Mouse (Mus musculus) kidney, adult 9 months (tissue): ENCODE results near the gene Nmt1.
A peak's percentile ranks its signal among the peaks of the same experiment; 100 is the strongest.

Experiments used
- DNase-seq: peaks from one replicate; pipeline ENCODE4 v3.0.0; 2022

The Nmt1 gene

DNA sequence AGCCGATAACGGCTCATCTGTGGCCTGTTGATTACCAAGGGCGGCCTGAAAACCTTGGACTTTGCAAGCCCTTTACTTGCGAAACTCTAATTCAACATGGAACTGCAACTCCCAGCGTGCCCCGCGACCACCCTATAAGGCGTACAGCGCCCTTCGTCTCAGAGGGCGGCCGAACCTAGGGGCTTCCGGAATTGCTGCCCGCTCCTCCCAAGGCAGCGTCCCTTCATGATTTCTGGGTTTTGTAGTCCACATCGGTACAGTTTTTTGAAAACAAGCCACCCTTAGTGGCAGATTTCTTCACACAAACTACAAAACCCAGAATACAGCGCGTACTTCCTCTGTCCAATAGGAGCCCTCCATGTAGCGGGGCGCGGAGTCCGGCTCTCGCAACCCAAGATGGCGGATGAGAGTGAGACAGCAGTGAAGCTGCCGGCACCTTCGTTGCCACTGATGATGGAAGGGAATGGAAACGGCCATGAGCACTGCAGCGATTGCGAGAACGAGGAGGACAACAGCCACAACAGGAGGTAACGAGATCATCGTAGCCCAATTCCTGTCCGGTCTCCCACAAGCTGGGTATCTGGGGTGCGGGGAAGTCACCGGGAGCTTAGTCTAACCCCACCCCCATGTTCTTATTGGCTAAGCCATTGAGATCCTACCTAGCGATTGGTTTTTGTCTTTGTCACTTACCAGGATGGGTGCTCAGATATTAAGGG lies at the start of gene Nmt1, which contains the start of gene Dcakd:
TSS of gene Nmt1 (plus strand) at position 15 of the 716 bp plus-strand sequence.
TSS of gene Dcakd (minus strand) at position 158 of the 716 bp plus-strand sequence.
- peak; percentile 99 for DNase-seq

DNA sequence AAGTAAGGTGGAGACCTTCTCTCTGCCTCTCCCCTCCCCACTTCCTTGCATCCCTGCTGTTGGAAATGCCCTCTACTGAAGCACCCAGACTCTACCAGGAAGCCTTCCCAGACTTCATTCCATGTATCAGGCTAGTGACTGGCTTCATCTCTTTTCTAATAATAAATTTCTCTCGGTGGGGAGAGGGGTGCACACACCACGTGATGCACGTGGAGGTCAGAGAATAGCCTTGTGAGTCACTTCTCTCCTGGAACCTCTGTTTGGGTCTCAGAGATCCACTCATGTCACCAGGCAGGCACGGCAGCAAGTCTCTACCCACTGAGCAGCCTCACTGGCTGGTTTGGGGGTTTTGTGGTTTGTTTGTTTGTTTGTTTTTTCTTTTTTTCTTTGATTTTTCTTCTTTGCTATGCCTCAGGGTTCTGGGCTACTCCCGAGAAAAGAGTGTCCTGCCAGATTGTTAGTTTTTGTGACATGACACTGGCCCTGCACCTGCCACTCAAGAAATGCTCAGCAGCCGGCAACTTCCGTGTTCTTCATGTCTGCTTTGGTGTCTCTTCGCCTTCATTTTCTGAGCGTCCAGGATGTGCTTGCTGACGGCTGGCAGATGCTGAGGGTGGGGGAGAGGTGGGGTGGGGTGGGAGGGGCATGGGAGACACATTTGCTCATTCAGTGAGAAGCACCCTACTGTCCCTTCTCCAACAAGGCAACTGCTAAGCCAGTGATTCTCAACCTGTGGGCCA lies 46.7 kb upstream of the Nmt1 start:
- DNase-seq = no peak

DNA sequence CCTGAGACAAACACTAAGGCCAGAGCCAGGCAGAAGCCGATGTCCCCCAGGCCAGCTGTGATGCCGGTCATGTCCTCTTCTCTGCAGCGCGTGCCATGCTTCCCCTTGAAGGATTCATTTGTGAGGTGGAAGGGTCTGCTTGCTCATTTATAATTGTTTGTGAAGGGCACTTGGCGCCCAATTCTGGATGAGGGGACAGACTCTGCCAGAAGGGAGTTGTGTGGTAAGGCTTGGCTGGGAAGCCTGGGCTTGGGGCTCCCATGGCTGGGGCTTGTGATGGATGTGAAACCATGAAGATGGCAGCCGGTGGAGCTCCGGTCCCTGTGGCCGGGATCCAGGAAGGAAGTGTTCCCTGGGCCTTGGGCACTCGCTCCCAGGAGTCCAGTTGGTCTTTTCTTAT lies 43.9 kb upstream of the Nmt1 start:
- no peak for DNase-seq

DNA sequence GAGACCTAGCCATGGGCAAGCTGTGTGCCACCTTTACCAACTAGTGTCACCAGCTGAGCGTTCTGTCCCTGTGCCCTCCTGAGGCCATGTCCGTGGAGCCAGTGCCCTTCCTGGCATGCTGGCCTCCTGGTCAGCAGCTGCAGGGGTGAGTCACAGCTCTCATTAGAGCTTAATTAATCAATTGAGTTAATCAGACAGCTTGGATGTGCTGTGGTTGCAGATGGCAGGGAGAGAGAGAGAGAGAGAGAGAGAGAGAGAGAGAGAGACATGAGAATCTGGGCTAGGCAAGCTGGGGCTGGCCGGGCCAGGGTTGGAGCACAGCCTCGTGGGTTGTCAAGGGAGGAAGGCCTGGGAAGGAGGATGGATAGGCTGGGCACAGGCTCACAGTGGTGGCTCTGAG lies 43.4 kb upstream of the Nmt1 start:
- DNase-seq = no peak

DNA sequence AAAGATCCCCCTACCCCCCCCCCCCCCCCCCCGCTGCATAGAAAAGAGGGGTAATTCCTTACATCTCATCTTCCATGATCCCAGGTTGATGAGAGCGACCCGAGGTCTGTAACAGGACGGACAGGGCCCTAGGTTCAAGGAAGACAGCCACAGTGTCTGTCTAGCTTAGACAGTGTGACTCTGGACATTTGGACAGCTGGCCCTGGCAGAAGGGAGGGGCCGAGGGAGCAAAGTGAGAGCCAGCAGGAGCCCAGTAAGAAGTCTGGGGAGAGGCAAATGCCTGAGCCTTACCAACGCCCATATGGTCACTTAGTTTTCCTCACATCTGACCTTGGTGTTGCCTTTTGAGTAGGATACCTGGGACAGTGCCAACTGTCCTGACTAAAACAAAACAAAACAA lies 42.8 kb upstream of the Nmt1 start:
- no peak for DNase-seq

DNA sequence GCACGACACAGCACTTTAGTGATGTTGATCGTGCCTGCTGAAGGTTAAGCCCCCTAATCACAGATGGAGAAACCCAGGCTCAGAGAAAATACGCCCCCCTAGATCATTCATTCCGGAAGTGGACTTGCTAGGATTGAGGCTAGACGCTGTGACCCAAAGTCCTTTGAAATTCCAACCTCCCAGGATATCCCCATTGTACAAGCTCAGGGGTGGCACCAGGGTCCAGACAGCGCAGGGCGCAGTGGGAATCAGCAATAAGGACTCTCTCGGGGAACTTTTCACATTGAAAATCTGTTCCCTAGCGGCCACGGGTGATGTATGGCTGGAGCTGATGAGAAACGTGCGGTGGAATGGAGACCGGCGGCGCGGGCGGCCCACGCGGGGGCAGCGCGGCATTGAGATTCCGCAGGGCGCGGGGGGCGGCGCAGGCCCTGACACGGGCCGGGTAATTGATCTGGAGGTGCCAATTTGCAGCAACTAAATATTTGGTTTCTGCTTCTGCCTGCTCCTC lies 38.3 kb upstream of the Nmt1 start:
- no peak for DNase-seq

DNA sequence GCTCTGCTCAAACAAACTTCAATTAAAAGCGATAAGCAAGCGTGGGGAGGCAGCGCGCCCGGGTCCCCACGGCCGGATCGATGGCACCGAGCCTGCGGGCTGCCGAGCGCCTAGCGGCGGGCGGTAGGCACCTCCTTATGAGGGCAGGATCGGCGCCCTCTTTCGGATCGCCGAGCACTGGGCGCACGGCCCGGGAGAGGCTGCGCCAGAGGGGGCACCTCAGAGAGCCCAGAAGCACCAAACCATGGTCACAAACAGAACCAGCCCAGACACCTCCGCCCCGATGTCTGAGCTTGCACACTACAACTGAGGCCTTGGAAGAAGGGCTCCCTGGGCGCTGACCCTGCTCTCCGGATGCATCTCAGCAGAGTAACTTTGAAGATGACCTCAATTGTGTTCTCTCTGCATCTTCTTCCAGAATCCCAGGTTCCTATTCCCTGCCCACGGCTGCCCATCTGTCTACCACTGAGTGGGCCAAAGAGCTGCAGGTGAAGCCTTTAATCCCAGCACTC lies 37.8 kb upstream of the Nmt1 start:
- DNase-seq = peak; percentile 38

DNA sequence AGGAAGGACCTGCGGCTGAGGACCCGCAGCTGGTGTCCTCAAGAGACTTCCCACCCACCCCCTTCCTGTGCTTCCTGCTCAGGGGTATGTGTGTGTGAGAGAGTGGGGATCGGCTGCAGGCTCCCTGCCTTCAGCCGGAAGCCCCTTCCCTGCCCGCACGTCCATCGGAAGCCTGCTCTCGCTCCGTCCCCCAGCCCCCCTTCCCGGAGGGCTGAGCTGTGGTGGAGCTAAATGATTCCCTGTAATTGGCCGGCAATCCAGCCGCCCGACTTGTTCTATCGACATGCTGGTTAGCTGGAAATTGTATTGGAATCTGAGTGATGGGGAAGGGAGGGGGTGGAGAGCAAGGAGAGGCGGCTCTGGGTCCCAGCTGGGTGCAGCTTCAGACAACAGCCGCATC lies 36.3 kb upstream of the Nmt1 start:
- no peak for DNase-seq

DNA sequence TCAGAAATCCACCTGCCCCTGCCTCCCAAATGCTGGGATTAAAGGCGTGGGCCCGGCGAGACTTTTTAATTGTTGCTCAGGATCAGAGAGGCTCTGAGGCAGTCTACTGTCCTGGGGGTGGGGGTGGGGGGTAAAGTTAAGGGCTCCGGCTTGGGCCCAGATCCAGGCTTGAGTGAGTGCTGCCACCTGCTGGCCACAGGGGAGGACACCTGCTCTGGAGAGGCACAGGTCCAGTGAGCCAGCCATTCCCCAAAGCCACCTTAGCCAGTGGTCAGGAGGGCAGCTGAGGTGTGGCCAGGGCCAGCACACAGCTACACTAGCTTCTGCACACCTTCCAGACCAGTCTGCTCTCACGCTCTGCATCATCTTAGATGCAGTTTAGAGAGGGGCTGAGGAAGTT lies 35.0 kb upstream of the Nmt1 start:
- DNase-seq = peak; percentile 71

DNA sequence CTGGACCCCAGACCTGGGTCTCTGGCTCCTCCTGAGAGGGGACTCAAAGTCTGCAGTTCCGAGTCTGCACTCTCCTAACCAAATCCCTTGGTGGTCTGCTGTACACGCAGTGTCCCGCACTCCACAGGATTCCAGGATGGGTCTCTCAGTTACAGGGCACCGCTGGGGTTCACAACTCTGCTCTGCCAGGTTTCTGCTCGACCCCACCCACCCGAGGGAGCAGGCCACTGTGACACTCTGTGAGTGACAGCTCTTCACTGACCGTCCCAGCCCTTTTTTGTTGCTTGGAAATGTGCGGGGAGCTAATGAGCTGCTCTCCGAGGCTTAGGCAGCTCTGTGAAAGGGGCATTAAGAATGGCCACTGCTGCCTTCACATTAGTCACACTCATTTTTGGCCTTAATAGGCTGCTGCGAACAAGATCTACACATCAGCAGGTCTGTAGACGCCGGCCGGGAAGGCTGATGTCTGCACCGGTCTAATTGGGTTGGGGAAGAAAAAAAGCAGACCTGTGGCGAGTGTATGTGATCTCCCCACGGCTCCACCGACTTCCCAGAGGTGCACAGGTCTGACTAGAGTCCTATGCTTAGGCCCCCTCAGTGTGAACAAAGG lies 34.5 kb upstream of the Nmt1 start:
- DNase-seq = no peak

DNA sequence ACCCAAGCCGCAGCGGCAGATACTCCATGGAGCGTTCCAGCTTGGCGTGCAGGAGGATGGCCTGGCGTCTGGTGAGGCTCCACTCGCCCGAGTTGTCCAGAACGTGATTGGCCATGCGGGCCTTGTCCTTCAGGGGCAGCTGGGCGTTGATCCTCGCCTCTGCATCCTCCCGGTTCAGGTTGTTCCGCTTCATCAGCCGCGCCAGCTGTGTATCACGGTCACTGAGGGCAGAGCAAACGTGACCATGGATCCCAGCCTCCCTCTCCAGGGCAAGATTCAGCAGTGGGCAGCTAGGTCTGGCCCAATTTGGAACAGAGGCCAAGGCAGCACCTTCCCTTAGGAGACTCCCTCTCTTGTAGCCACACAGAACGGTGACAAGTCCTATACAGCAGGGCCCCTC lies 33.0 kb upstream of the Nmt1 start:
- no peak for DNase-seq

DNA sequence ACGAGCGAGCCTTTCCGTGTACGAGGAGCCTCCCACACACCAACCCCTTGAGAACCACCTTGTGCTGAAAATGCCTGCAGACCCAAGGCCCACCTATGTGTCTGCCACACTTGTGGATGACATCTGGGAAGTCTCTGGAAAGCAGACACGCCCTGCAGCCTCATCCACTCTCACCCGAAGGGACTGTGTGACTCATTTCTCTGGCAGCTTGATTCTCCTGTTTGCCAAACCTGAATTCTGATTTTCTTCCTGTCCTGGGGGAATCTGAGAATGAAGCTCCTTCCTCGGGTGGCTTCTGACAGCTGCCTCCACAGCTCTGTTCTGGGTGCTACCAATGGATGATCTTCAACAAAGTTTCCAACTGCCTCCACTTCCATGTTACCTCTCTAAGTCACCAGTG lies 31.6 kb upstream of the Nmt1 start:
- DNase-seq = no peak

DNA sequence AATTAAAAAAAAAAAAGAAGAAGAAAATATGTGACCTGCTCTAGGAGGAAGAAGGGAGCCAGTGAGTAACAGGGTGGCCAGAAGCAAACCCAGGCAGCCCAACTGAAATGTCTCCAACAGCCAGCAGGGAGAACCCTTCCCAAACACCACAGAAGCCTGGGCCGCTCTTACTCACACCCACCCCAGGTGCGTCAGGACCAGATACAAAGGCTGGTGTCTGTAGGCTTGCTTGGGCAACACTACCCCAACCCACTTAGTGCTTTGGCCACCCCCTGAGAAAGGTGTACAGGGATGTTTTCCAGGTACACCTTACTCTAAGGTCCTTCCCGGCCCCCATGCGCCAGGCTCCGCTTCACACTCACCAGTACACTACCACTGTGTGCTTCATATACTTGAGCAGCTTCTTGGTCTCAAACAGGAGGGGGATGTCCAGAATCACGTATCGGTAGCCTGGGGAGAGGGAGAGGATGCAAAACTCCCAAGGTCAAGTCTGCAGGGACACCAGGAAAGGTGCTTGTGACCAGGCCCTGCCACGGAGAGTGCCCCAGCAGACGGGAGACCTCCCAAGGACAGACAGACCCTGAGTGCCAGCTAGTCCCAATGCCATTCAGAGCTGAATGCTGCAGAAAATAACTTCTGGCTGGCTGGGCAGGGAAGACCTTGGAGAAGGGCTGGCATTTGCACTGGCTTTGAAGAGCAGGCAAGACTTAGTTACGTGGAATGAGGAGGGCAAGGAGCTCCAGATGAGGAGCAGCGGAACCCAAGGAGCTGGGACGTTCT lies 30.8 kb upstream of the Nmt1 start:
- no peak for DNase-seq

DNA sequence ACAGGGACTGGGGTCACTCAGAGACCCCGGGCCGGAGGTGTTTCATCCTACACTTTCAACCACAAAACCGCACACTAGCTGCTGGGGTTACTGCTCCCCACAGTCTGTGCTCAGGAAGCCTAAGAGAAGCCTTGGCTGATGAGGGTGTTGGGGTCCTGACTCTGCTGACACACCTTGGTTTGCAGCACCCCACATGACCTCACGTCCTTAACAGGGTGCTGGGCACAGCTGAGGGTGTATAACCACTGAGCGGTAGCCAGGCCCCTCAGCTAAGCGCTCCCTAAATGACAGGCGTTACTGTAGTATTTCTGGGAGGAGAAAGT lies 29.8 kb upstream of the Nmt1 start:
- no peak for DNase-seq

DNA sequence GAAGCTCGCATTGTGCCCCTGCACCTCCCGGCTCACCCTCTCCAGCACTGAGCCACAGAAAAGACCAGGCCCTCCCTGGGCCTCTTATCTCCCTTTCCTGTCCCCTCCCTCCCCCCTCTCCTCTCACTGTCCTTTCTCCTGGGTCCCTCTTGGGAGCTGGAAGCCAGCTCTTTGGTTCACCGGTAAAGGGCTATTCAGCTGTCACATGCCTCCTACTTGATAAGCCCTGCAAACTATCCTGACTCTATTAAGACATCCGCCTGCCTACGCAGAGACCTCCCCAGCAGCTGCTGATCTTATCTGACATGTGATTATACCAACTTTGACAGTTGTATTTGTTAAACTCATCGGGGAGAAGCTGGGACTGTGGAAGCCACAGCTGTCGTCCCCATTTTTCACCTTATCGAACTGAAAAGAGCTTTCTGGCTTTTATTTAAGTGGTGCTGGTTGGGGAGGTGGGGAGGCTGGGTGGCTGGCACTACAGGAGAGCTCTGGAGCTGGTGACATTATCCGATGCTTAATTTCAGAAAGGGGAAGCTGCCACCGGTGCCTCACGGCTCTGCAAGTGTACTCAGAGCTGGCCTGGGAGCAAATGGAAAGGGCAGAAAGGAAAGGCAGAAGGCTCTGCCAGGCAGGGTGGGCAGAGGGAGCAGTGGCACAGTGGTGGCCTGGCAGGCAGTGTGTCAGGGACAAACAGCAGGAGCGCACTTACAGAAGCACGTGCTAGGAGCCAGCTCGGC lies 29.2 kb upstream of the Nmt1 start:
- no peak for DNase-seq

DNA sequence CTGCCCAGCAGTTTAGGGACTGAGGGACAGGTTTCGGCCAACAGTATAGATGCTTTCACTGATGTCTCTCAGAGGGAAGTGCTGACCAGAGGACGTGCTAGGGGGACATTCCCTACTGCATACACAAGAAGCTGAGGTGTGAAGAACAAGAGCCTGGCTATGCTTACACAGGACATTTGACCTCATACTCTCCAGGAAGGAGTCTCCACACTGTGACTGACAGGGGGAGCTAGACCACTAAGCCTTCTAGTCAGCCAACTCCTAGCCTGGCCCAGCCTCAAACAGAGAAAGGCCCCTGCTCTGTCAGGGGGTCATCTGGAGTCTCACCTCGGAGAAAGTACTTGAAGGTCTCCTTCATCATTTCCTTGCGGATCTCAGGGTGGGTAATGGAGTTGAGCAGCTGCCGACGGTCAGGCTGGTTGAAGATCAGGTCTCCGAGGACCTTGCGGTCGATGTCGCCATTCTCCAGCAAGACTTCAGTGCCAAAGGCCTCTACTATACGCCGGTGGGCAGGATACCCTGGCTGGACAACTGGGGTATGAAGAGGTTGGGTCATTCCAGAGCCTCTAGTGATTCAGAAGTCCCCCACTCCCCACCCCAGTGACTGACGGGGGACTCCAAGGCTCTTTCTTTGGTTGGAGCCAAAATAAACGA lies 28.5 kb upstream of the Nmt1 start:
- DNase-seq = no peak

DNA sequence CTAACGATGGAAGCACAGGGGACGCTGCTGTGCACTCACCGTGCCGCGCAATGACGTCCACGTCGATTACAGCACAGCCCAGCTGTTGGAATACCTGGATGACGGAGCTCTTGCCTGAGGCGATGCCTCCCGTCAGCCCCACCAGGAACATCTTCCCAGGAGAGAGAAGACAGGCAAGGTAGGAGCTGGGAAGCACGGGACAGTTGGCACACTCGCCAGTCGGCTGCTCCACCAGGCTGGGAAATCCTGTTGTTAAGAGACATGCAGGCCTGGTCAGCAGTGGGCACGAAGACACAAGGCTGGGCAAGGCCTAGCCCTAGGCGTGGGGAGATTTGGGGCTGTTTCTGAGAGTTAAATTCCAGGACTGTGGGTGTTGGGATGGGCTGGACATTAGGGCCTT lies 27.9 kb upstream of the Nmt1 start:
- DNase-seq = no peak

DNA sequence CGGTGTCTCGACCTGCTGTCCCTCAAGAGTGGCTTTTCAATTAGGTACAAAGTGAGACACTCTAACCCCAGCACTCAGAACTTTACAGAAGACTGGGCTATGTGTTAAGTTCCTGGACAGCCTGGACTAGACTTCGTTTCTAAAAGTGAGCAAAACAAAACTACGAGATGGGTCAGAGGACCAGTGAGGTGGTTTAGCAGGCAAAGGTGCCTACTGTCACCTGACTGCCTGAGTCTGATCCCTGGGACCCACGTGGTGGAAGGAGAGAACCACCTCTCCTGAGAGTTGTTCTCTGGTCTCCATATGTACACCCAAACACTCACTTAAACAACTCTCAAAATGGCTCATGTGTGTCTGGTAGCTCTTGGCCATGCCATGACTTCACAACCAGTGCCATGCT lies 26.9 kb upstream of the Nmt1 start:
- no peak for DNase-seq

DNA sequence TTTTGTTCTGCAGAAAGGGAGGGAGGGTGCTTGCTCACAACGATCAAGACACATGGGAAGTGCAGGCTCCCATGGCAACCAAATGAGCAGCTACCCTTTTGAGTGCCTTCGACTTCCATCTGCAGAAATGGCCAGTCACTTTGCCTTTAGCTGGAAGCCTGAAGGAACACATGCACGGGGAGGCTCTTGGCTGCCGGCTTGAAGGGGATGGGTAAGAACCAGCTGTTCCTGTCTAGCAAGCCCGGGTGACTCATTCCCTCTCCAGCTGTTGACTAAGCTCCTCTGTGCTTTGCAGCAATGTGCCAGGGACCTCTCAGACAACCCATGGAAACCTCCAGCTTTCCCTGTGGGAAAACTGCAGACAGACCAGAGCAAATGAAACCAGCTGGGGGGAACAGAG lies 24.8 kb upstream of the Nmt1 start:
- peak; percentile 51 for DNase-seq

DNA sequence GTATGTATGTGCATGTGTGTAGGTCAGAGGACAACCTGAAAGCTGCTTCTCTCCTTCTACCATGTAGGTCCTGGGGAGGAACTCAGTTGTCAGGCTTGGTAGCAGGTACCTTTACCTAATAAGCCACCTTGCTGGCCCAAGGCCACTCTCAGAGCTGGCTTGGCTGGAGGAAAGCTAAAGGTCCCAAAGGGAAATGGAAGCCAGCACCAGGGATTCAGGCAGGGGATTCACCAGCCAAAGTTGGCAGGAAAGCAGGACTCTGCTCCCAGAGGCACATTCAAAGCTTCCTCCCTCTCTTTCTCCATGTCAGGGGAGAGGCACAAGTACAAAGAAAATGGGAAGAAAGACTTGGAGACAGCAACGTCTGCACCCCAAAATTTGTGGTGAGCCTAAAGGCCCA lies 23.1 kb upstream of the Nmt1 start:
- no peak for DNase-seq

DNA sequence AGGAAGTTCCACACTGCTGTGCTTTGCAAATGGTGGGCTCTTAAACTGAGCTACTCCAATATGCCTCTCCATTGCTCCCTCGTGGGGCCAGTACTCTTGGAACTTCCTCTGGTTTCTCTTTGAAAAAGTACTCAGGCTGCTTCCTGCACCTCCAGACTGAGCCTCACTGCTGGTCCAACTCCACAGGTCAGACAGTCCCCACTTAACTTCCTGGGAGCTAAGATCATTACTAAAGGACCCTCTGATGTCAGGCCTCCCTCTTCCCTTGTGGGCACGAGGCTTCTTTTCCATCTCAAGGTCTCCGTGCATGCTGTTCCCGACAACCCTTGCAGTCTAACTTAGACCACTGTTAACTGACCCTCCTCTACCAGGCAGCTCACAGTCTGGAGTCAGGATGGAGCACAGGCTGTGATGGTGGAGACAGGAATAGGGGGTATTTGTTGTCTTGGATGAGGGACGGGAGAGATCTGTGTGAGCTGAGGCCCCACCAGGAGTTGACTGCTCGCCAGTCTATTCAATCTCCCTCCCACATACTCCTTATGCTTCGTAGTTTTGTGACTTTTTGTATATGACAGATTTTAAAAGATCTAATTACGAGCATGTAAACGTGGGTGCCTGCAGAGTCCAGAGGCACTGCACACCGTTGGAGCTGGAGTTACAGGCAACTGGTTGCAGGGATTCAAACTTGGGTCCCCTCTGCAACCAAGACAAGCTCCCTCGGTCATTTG lies 22.6 kb upstream of the Nmt1 start:
- DNase-seq = no peak
